Mouse (Mus musculus) heart, postnatal 0 days (tissue): ENCODE results near the gene B830017H08Rik.

Experiments used
- CTCF ChIP-seq: IDR thresholded peaks from 2 replicates; pipeline ENCODE4 v1.5.1; 2016; ENCODE audit warnings: antibody characterized with exemption, control low read depth, low read depth
- EP300 ChIP-seq: IDR thresholded peaks from 2 replicates; pipeline ENCODE4 v1.6.1; 2016; ENCODE audit warnings: antibody characterized with exemption, low read depth

DNA sequence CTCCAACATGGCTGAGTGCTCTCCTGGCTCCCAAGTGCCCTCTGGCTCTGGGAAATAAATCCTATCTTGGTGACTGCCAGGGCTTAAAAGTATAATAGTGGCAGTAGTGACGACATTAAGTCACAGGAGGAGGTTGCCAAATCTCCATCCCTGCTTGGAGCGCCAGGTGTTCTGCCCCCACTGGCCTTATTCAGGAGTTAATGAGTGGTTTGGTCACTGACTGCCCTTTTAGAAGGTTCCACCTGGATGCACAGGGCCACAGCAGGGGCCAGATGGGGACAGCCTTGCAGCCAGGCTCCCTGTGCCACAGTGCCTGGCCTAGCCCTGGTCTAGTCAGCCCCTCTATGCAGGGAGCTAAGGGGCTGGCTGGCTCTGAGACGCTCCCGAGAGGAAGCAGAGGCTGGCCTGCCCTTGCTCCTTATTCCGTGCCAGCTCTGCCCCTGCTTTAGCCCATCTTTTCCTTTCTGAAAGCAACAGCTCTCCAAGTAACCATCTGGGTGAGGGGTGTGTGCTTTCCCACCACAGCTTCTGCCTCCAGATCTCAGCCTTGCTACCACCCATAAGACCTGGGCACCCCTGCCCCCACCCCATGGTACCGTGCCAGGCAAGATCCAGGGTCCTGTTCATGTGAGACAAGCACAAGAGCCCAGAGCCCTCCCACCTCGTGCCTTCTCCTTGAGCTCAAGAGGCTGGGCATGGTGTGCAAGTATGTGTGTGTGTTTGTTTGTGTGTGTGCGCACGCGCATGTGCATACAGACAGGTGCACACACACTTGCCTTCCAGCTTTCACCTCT is 2.3 kb upstream of the B830017H08Rik start:
- TF ChIP-seq EP300 (no peak), CTCF (no peak)
